Mouse (Mus musculus): ENCODE data around the gene Pde6b.

- TF ChIP-seq EP300 (IDR thresholded peaks at IDR 0.05; ENCODE audit: insufficient read depth, low read depth, low read length) (no peak), CTCF (IDR thresholded peaks at IDR 0.05) (no peak), POLR2A (IDR thresholded peaks at IDR 0.05; ENCODE audit: insufficient read depth, low read depth, low read length) (no peak)
These were observed 74.3 kb downstream of the Pde6b start for GRCm38 (mm10) chr5:108462446-108462845.
